25 mouse cellular contexts compared by ENCODE assay signal in genomic region chr4:134917194-134917593, GRCm38 (mm10). TPM values are rescaled to one million over a fixed set of nuclear protein-coding genes. Genes with fewer than 3 reads are reported as not detected.
DNase-seq lines count a peak whose midpoint lies in the region; ATAC-seq and TF ChIP-seq lines count a peak whose summit lies in the region.
"Had no signal": no experiment of that assay in that cellular context is flagged by ENCODE, and none has a peak within 500 bp of the region (broad histone marks: within the 10 kb centered on the region; RNA-seq: fewer than 3 reads in every experiment).

No protein-coding gene starts in this region.

- H3K36me3 ChIP-seq in G1E (replicated peaks) = peaks cover 10% of the 10 kb centered on the region
- peaks cover 7% of the 10 kb centered on the region for H3K36me3 ChIP-seq in liver, embryonic 14.5 days (replicated peaks; ENCODE audit: control insufficient read depth, insufficient read depth, low read depth)
- H3K36me3 ChIP-seq: heart, embryonic 15.5 days; hindbrain, embryonic 15.5 days had no signal

- peak overlapping the region; percentile 30; the same call in 1 of the 2 replicates for H3K4me3 ChIP-seq in G1E (ENCODE audit: low read depth, low read length)
- no peak overlapping the region for H3K4me3 ChIP-seq in liver, embryonic 14.5 days (ENCODE audit: insufficient read depth in 1 of 2, low read depth in 2 of 2, low read length in 2 of 2)
- H3K4me3 ChIP-seq: heart, embryonic 15.5 days; hindbrain, embryonic 15.5 days; kidney, embryonic 15.5 days; limb, embryonic 12.5 days; lung, embryonic 15.5 days; midbrain, embryonic 13.5 days; neural tube, embryonic 13.5 days had no signal

- ATAC-seq in G1E (ENCODE audit: extremely low read depth, insufficient number of reproducible peaks, low FRiP score, poor library complexity, severe bottlenecking) = peak; percentile 64
- 0 out of 2 replicates have a peak, but pooled peaks have one; percentile 27 for ATAC-seq in erythroid progenitor cell, adult 5-6 weeks (replicated peaks; ENCODE audit: low FRiP score, poor library complexity, severe bottlenecking)
- ATAC-seq in liver, embryonic 14.5 days (ENCODE audit: insufficient read depth) = no peak
- 0 out of 2 replicates have a peak, but pooled peaks have one; percentile 15 for ATAC-seq in monocyte, adult 5-6 weeks (replicated peaks; ENCODE audit: insufficient number of reproducible peaks, low FRiP score, low TSS enrichment, poor library complexity, severe bottlenecking)
- ATAC-seq: CD4-positive, CD25-positive, alpha-beta regulatory T cell, adult 4 months; intestine, embryonic 16.5 days; midbrain, embryonic 13.5 days had no signal

- peaks cover 70% of the 10 kb centered on the region for H3K4me1 ChIP-seq in G1E (ENCODE audit: insufficient read depth, low read depth, low read length)
- peaks cover 34 to 53% of the 10 kb centered on the region in 2 experiments for H3K4me1 ChIP-seq in liver, embryonic 14.5 days (replicated peaks; ENCODE audit: control insufficient read depth in 2 of 2, insufficient read depth in 2 of 2, low read length in 1 of 2)

- H3K9me3 ChIP-seq in G1E (replicated peaks) = no peaks in the 10 kb centered on the region
- no peaks in the 10 kb centered on the region for H3K9me3 ChIP-seq in liver, embryonic 14.5 days (ENCODE audit: control insufficient read depth, low read length)
- H3K9me3 ChIP-seq: heart, embryonic 15.5 days; hindbrain, embryonic 15.5 days; kidney, embryonic 15.5 days; limb, embryonic 12.5 days; lung, embryonic 15.5 days; midbrain, embryonic 13.5 days; neural tube, embryonic 13.5 days had no signal

- peak; percentile 43 for DNase-seq in G1E (ENCODE audit: low spot score)
- peak in 2 of 3 experiments; percentile 45 to 54 for DNase-seq in liver, embryonic 14.5 days (ENCODE audit: low read depth in 3 of 3, low spot score in 3 of 3)
- DNase-seq in urinary bladder, postnatal 25 days (ENCODE audit: low spot score) = no peak
- no peak for DNase-seq in right cerebral cortex, postnatal 4 days
- DNase-seq in embryo, embryonic 11 days = no peak
- DNase-seq: cerebellum, adult 9-11 months; gastrocnemius, postnatal 14 days; heart, postnatal 4 days; kidney, postnatal 4 days; lung, postnatal 4 days; right cerebral cortex, adult 18-20 months had no signal

- peak overlapping the region; percentile 41 for H3K4me2 ChIP-seq in liver, embryonic 14.5 days (ENCODE audit: low read depth)
- H3K4me2 ChIP-seq: heart, embryonic 15.5 days; hindbrain, embryonic 15.5 days; kidney, embryonic 15.5 days; limb, embryonic 12.5 days; lung, embryonic 15.5 days; midbrain, embryonic 13.5 days; neural tube, embryonic 13.5 days had no signal

- TF ChIP-seq EP300 in liver, embryonic 14.5 days (IDR thresholded peaks at IDR 0.05; ENCODE audit: low read depth) = peak; percentile 58

- no peak overlapping the region for H3K9ac ChIP-seq in liver, embryonic 14.5 days (replicated peaks)
- H3K9ac ChIP-seq: heart, embryonic 15.5 days; hindbrain, embryonic 15.5 days; kidney, embryonic 15.5 days; limb, embryonic 12.5 days; lung, embryonic 15.5 days; midbrain, embryonic 13.5 days; neural tube, embryonic 13.5 days had no signal

- no peak for TF ChIP-seq CTCF in G1E (IDR thresholded peaks at IDR 0.05; ENCODE audit: low read depth, low read length)
- TF ChIP-seq CTCF in liver, embryonic 14.5 days (IDR thresholded peaks at IDR 0.05; ENCODE audit: low read depth) = no peak

- no peaks in the 10 kb centered on the region for H3K27me3 ChIP-seq in G1E (ENCODE audit: insufficient read depth, low read length)
- H3K27me3 ChIP-seq in liver, embryonic 14.5 days (ENCODE audit: control insufficient read depth, insufficient read depth, low read length) = no peaks in the 10 kb centered on the region
- H3K27me3 ChIP-seq: heart, embryonic 15.5 days; hindbrain, embryonic 15.5 days; kidney, embryonic 15.5 days; limb, embryonic 12.5 days; lung, embryonic 15.5 days; midbrain, embryonic 13.5 days; neural tube, embryonic 13.5 days had no signal

- H3K27ac ChIP-seq in liver, embryonic 14.5 days = peak overlapping the region; percentile 66
- H3K27ac ChIP-seq: heart, embryonic 15.5 days; hindbrain, embryonic 15.5 days; kidney, embryonic 15.5 days; limb, embryonic 12.5 days; lung, embryonic 15.5 days; midbrain, embryonic 13.5 days; neural tube, embryonic 13.5 days had no signal

- WGBS in liver, embryonic 14.5 days (ENCODE audit: insufficient replicate concordance) = 8% methylated on average over 3 of the region's 3 CpGs

RNA-seq across cellular contexts. Expression of gene Tmem50a, which starts 2.4 kb away (rescaled TPM):
- total RNA-seq in G1E (2014; fragmentation: Nextera tagmentation) = 174 and 225 TPM in 2 replicates
- total RNA-seq in G1E (2017) = 218 and 250 TPM in 2 replicates
- 8.0 and 10.3 TPM in 2 replicates for polyA plus RNA-seq in G1E (2012)
- total RNA-seq in erythroid progenitor cell, adult 5-6 weeks (2015; ENCODE audit: low replicate concordance) = 85.5 and 150 TPM in 2 replicates
- total RNA-seq in erythroid progenitor cell, adult 5-6 weeks (2017; ENCODE audit: low replicate concordance) = 70.6 and 90.5 TPM in 2 replicates
- 44.2 and 50.8 TPM in 2 replicates for polyA plus RNA-seq in liver, embryonic 14.5 days (2012; rRNA removed)
- 59.5 and 65.1 TPM in 2 replicates for polyA plus RNA-seq in liver, embryonic 14.5 days (2014; fragmentation: Nextera tagmentation; extraction: Ambion mirVana)
- total RNA-seq in monocyte, adult 5-6 weeks (2017) = 424 to 614 TPM (median 508 TPM) in 3 replicates

RNA-seq across cellular contexts. Expression of gene Rsrp1, which starts 6.2 kb away (rescaled TPM):
- 260 and 286 TPM in 2 replicates for total RNA-seq in G1E (2014; fragmentation: Nextera tagmentation)
- 446 and 492 TPM in 2 replicates for total RNA-seq in G1E (2017)
- polyA plus RNA-seq in G1E (2012) = 468 and 529 TPM in 2 replicates
- total RNA-seq in erythroid progenitor cell, adult 5-6 weeks (2015; ENCODE audit: low replicate concordance) = 722 and 849 TPM in 2 replicates
- total RNA-seq in erythroid progenitor cell, adult 5-6 weeks (2017; ENCODE audit: low replicate concordance) = 222 and 384 TPM in 2 replicates
- polyA plus RNA-seq in liver, embryonic 14.5 days (2012; rRNA removed) = 228 and 239 TPM in 2 replicates
- polyA plus RNA-seq in liver, embryonic 14.5 days (2014; fragmentation: Nextera tagmentation; extraction: Ambion mirVana) = 151 and 161 TPM in 2 replicates
- 359 to 640 TPM (median 511 TPM) in 3 replicates for total RNA-seq in monocyte, adult 5-6 weeks (2017)

RNA-seq across cellular contexts. Expression of gene Syf2, which starts 13.5 kb away (rescaled TPM):
- 48.8 and 49.0 TPM in 2 replicates for total RNA-seq in G1E (2014; fragmentation: Nextera tagmentation)
- 175 and 187 TPM in 2 replicates for total RNA-seq in G1E (2017)
- polyA plus RNA-seq in G1E (2012) = 36.7 and 52.3 TPM in 2 replicates
- total RNA-seq in erythroid progenitor cell, adult 5-6 weeks (2015; ENCODE audit: low replicate concordance) = 66.7 and 95.9 TPM in 2 replicates
- 180 and 263 TPM in 2 replicates for total RNA-seq in erythroid progenitor cell, adult 5-6 weeks (2017; ENCODE audit: low replicate concordance)
- polyA plus RNA-seq in liver, embryonic 14.5 days (2012; rRNA removed) = 21.9 and 42.9 TPM in 2 replicates
- 52.6 and 56.0 TPM in 2 replicates for polyA plus RNA-seq in liver, embryonic 14.5 days (2014; fragmentation: Nextera tagmentation; extraction: Ambion mirVana)
- 551 to 822 TPM (median 699 TPM) in 3 replicates for total RNA-seq in monocyte, adult 5-6 weeks (2017)

RNA-seq across cellular contexts. Expression of gene Rhd, which starts 52.9 kb away (rescaled TPM):
- 3.2 and 69.7 TPM in 2 replicates for total RNA-seq in G1E (2014; fragmentation: Nextera tagmentation)
- total RNA-seq in G1E (2017) = 9.8 and 12.4 TPM in 2 replicates
- polyA plus RNA-seq in G1E (2012) = 2.9 and 3.3 TPM in 2 replicates
- 1,050 and 1,093 TPM in 2 replicates for total RNA-seq in erythroid progenitor cell, adult 5-6 weeks (2015; ENCODE audit: low replicate concordance)
- 1,285 and 1,461 TPM in 2 replicates for total RNA-seq in erythroid progenitor cell, adult 5-6 weeks (2017; ENCODE audit: low replicate concordance)
- 260 and 298 TPM in 2 replicates for polyA plus RNA-seq in liver, embryonic 14.5 days (2012; rRNA removed)
- 576 and 578 TPM in 2 replicates for polyA plus RNA-seq in liver, embryonic 14.5 days (2014; fragmentation: Nextera tagmentation; extraction: Ambion mirVana)
- not detected in 3 replicates for total RNA-seq in monocyte, adult 5-6 weeks (2017)
- total RNA-seq: layer of hippocampus, postnatal 14 days; left cerebral cortex, postnatal 10 days had no signal
- polyA plus RNA-seq: small intestine, adult 2 months had no signal

Comparison
In these comparisons a context has a peak if more than half of its experiments do, and no peak if none do; other contexts are left out.
1. DNase-seq: peak in G1E (single experiment) and liver, embryonic 14.5 days (2 of 3); none in urinary bladder, postnatal 25 days (single experiment), right cerebral cortex, postnatal 4 days (single experiment) and embryo, embryonic 11 days (single experiment).